Comparison of ENCODE assay signal across 29 mouse cellular contexts in the genomic region with DNA sequence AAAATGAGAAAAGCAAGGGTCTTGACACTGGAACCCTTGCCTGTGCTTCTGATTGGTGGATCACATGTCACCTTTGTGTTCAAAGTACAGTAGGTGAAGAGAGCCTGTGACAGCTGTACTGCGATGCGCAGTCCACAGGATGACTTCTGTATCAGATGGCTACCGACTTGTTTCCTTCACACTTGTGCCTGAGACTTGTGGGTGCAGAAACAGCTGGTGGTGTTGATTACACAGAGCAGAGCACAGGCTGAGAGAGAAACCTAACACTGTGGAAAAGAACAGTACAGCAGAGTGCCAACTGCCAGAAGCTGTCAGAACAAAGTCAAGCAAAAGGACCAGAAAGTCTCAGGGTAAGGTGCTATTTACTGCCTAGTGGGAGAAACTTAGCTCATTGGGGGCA. TPM values are rescaled to one million over a fixed set of nuclear protein-coding genes. Genes with fewer than 3 reads are reported as not detected.
DNase-seq lines count a peak whose midpoint lies in the region; ATAC-seq lines count a peak whose summit lies in the region.
"Had no signal": no experiment of that assay in that cellular context is flagged by ENCODE, and none has a peak within 500 bp of the region (broad histone marks: within the 10 kb centered on the region; RNA-seq: fewer than 3 reads in every experiment).

No protein-coding gene starts in this region.

- no peak for DNase-seq in kidney, adult 9 months
- peak; percentile 10 for DNase-seq in right cerebral cortex, adult 2 months (ENCODE audit: low spot score in 2 of 2)
- DNase-seq in right cerebral cortex, postnatal 25 days: no peak
- DNase-seq in thymus, postnatal 14 days: no peak
- DNase-seq: adrenal gland, adult 2 months; adrenal gland, postnatal 36 days; cerebellum, adult 2 months; cerebellum, postnatal 14 days; heart, adult 2 months; heart, postnatal 10 days; kidney, adult 18-20 months; kidney, postnatal 25 days; layer of hippocampus, postnatal 36 days; left cerebral cortex, postnatal 4 days; right cerebral cortex, postnatal 4 days; thymus, adult 2 months; thymus, postnatal 4 days had no signal

- no peaks in the 10 kb centered on the region for H3K9me3 ChIP-seq in kidney, embryonic 16.5 days (ENCODE audit: low read length)
- no peaks in the 10 kb centered on the region for H3K9me3 ChIP-seq in heart, embryonic 12.5 days (replicated peaks)
- H3K9me3 ChIP-seq: forebrain, embryonic 15.5 days; heart, embryonic 13.5 days; hindbrain, embryonic 15.5 days; lung, embryonic 15.5 days; neural tube, embryonic 13.5 days had no signal

- H3K27me3 ChIP-seq in kidney, embryonic 16.5 days (ENCODE audit: insufficient read depth, low read length): no peaks in the 10 kb centered on the region
- no peaks in the 10 kb centered on the region for H3K27me3 ChIP-seq in heart, embryonic 12.5 days (replicated peaks)
- H3K27me3 ChIP-seq: forebrain, embryonic 15.5 days; heart, embryonic 13.5 days; hindbrain, embryonic 15.5 days; lung, embryonic 15.5 days; neural tube, embryonic 13.5 days had no signal

- H3K4me3 ChIP-seq in kidney, embryonic 16.5 days (ENCODE audit: low read length): no peak overlapping the region
- no peak overlapping the region for H3K4me3 ChIP-seq in heart, embryonic 12.5 days
- H3K4me3 ChIP-seq: forebrain, embryonic 15.5 days; heart, adult 2 months; heart, embryonic 13.5 days; hindbrain, embryonic 15.5 days; lung, embryonic 15.5 days; neural tube, embryonic 13.5 days had no signal

- WGBS in kidney, embryonic 16.5 days: 78% methylated on average over 3 of the region's 3 CpGs
- 84% methylated on average over 3 of the region's 3 CpGs for WGBS in heart, embryonic 12.5 days

- H3K4me2 ChIP-seq in kidney, embryonic 16.5 days (replicated peaks; ENCODE audit: low read depth, low read length): no peak overlapping the region
- H3K4me2 ChIP-seq in heart, embryonic 12.5 days: no peak overlapping the region
- H3K4me2 ChIP-seq: forebrain, embryonic 15.5 days; heart, embryonic 13.5 days; hindbrain, embryonic 15.5 days; liver, embryonic 11.5 days; lung, embryonic 15.5 days; midbrain, embryonic 11.5 days; neural tube, embryonic 13.5 days had no signal

- no peak overlapping the region for H3K9ac ChIP-seq in kidney, embryonic 16.5 days (replicated peaks; ENCODE audit: low read length)
- no peak overlapping the region for H3K9ac ChIP-seq in heart, embryonic 12.5 days
- H3K9ac ChIP-seq: forebrain, embryonic 15.5 days; heart, embryonic 13.5 days; hindbrain, embryonic 15.5 days; lung, embryonic 15.5 days; neural tube, embryonic 13.5 days had no signal

- no peak overlapping the region for H3K27ac ChIP-seq in kidney, embryonic 16.5 days (ENCODE audit: low read length)
- no peak overlapping the region for H3K27ac ChIP-seq in heart, embryonic 12.5 days (ENCODE audit: poor library complexity, severe bottlenecking)
- H3K27ac ChIP-seq: forebrain, embryonic 15.5 days; heart, adult 2 months; heart, embryonic 13.5 days; hindbrain, embryonic 15.5 days; lung, embryonic 15.5 days; neural tube, embryonic 13.5 days; stomach, postnatal 0 days had no signal

- peak; percentile 59; the same call in 1 of the 2 replicates for ATAC-seq in kidney, embryonic 16.5 days (ENCODE audit: low FRiP score, low TSS enrichment)
- peak; percentile 50; the same call in 1 of the 2 replicates for ATAC-seq in megakaryocyte-erythroid progenitor cell, adult 5-6 weeks (replicated peaks; ENCODE audit: low FRiP score, low TSS enrichment, poor library complexity, severe bottlenecking)
- ATAC-seq in heart, embryonic 12.5 days (ENCODE audit: insufficient number of reproducible peaks, low FRiP score): no peak
- ATAC-seq: forebrain, embryonic 15.5 days; midbrain, embryonic 16.5 days had no signal

- 0 out of 2 replicates have a peak, but pooled peaks cover 1% of the 10 kb centered on the region for H3K4me1 ChIP-seq in kidney, embryonic 16.5 days (ENCODE audit: insufficient read depth, low read length)
- H3K4me1 ChIP-seq in heart, embryonic 12.5 days (replicated peaks): no peaks in the 10 kb centered on the region
- H3K4me1 ChIP-seq: heart, embryonic 13.5 days; lung, embryonic 15.5 days had no signal

- H3K36me3 ChIP-seq in kidney, embryonic 16.5 days (ENCODE audit: insufficient read depth, low read length): no peaks in the 10 kb centered on the region; the same call in 1 of the 2 replicates
- H3K36me3 ChIP-seq in heart, embryonic 12.5 days: no peaks in the 10 kb centered on the region; the same call in 1 of the 2 replicates
- H3K36me3 ChIP-seq: forebrain, embryonic 15.5 days had no signal

RNA-seq across cellular contexts. Expression of a gene that starts 7.4 kb away (rescaled TPM):
- 18.1 and 18.3 TPM in 2 replicates for polyA plus RNA-seq in kidney, embryonic 16.5 days (2015; fragmentation: Nextera tagmentation; extraction: Ambion mirVana)
- total RNA-seq in megakaryocyte-erythroid progenitor cell, adult 5-6 weeks (2014; fragmentation: Nextera tagmentation): 6.4 and 9.7 TPM in 2 replicates
- 3.9 and 8.0 TPM in 2 replicates for total RNA-seq in megakaryocyte-erythroid progenitor cell, adult 5-6 weeks (2017)
- polyA plus RNA-seq in heart, embryonic 12.5 days (2016; fragmentation: Nextera tagmentation; extraction: Ambion mirVana): 11.4 and 12.7 TPM in 2 replicates

Comparison
In these comparisons a context has a peak if more than half of its experiments do, and no peak if none do; other contexts are left out.
1. DNase-seq: peak in right cerebral cortex, adult 2 months (2 of 2); none in kidney, adult 9 months (single experiment), right cerebral cortex, postnatal 25 days (single experiment) and thymus, postnatal 14 days (single experiment).